Mouse (Mus musculus) liver, embryonic 14.5 days (tissue): ENCODE measurements around the gene Tnfsf4. TPM values are rescaled to one million over a fixed set of nuclear protein-coding genes. Genes with fewer than 3 reads are reported as not detected.

ENCODE experiments used
- ATAC-seq: fragments of 200-750 bp; cut with Nextera tagmentation; 2 replicates; pipeline ENCODE4 v1.8.0; 2017; ENCODE audit warnings: moderate number of reproducible peaks, mild to moderate bottlenecking, moderate library complexity; ENCODE audit not compliant: insufficient read depth
- DNase-seq, 3 experiments: peaks; one replicate each; pipeline ENCODE4 v3.0.0-alpha.2; 2012 to 2013; ENCODE audit warnings: low read depth in 3 of 3, low spot score in 3 of 3
- H3K27ac ChIP-seq: fragments of 300-500 bp; sonication (generic); 2 replicates; pipeline ENCODE4 v1.5.1; 2014; ENCODE audit warnings: moderate library complexity, mild to moderate bottlenecking, control low read depth, inconsistent platforms
- H3K27me3 ChIP-seq: fragments of 300-500 bp; sonication (generic); 2 replicates; pipeline ENCODE4 v1.6.1; 2014; ENCODE audit warnings: mild to moderate bottlenecking, low read length, moderate library complexity; ENCODE audit not compliant: control insufficient read depth, insufficient read depth
- H3K36me3 ChIP-seq: fragments of 300-500 bp; sonication (generic); replicated peaks from 2 replicates; pipeline ENCODE4 v1.6.1; 2014; ENCODE audit warnings: low read depth; ENCODE audit not compliant: control insufficient read depth, insufficient read depth
- H3K4me1 ChIP-seq, 2 experiments: fragments of 200-500 bp in 1 of 2; fragments of 300-500 bp in 1 of 2; sonication (generic) in 1 of 2; replicated peaks; 2 replicates each; pipeline ENCODE4 v1.6.1; 2012 to 2014; ENCODE audit warnings: antibody characterized with exemption in 1 of 2, inconsistent platforms in 1 of 2, low read length in 1 of 2; ENCODE audit not compliant: control insufficient read depth in 2 of 2, insufficient read depth in 2 of 2
- H3K4me2 ChIP-seq: fragments of 300-500 bp; sonication (generic); 2 replicates; pipeline ENCODE4 v1.6.1; 2014; ENCODE audit warnings: low read depth, mild to moderate bottlenecking, control low read depth, moderate library complexity
- H3K4me3 ChIP-seq, 2 experiments: fragments of 200-500 bp in 1 of 2; fragments of 300-500 bp in 1 of 2; sonication (generic) in 1 of 2; 2 replicates each; pipeline ENCODE4 v1.5.1; 2012 to 2014; ENCODE audit warnings: low read depth in 2 of 2, low read length in 2 of 2, mild to moderate bottlenecking in 2 of 2, control low read depth in 1 of 2, inconsistent platforms in 1 of 2, moderate library complexity in 1 of 2; ENCODE audit not compliant: insufficient read depth in 1 of 2
- H3K9ac ChIP-seq: fragments of 300-500 bp; sonication (generic); replicated peaks from 2 replicates; pipeline ENCODE4 v1.6.1; 2014; ENCODE audit warnings: mild to moderate bottlenecking, control low read depth, moderate library complexity
- H3K9me3 ChIP-seq: fragments of 300-500 bp; sonication (generic); 2 replicates; pipeline ENCODE4 v1.6.1; 2016; ENCODE audit warnings: low read length, mixed read lengths; ENCODE audit not compliant: control insufficient read depth
- CTCF ChIP-seq: IDR thresholded peaks from 2 replicates; pipeline ENCODE4 v1.5.1; 2016; ENCODE audit warnings: antibody characterized with exemption, low read depth, control low read depth
- EP300 ChIP-seq: IDR thresholded peaks from 2 replicates; pipeline ENCODE4 v1.6.1; 2016; ENCODE audit warnings: antibody characterized with exemption, low read depth
- WGBS: fragments of 180-500 bp; shearing (Covaris S2); extraction: QIAGEN DNeasy Blood & Tissue Kit; methylation state at CpG from one replicate; pipeline ENCODE4 v1.1.7; 2014; ENCODE audit not compliant: insufficient replicate concordance; 5-methylcytosine and 5-hydroxymethylcytosine counted together
- polyA plus RNA-seq, 2 experiments: library from polyadenylated mRNA; depleted of rRNA in 1 of 2; stranded (reverse) in 1 of 2; unstranded in 1 of 2; fragments of >200 nt; fragmentation: Nextera tagmentation in 1 of 2; extraction: Ambion mirVana in 1 of 2; gene quantifications; 2 replicates each; pipeline versions ENCODE4 v1.2.1 to v1.2.3; 2012 to 2014

Gene Tnfsf4
- polyA plus RNA-seq (2012; rRNA removed), result not detected in 2 replicates
- polyA plus RNA-seq (2014; fragmentation: Nextera tagmentation; extraction: Ambion mirVana), result not detected in 2 replicates

- no peak for TF ChIP-seq CTCF
- no peak for TF ChIP-seq EP300
- H3K4me2 ChIP-seq, result no peak within 1 kb of the TSS
- no peak within 1 kb of the TSS for H3K27ac ChIP-seq
- H3K36me3 ChIP-seq, result no peaks in the 10 kb centered on the region
- no peaks in the 10 kb centered on the region for H3K27me3 ChIP-seq
- ATAC-seq (no peak), DNase-seq (no peak)
- H3K9me3 ChIP-seq, result no peaks in the 10 kb centered on the region
- no peak within 1 kb of the TSS for H3K9ac ChIP-seq
- 31% methylated on average over 6 of the region's 6 CpGs for WGBS
- no peak within 1 kb of the TSS for H3K4me3 ChIP-seq
- H3K4me1 ChIP-seq, result peaks cover 0 to 2% of the 10 kb centered on the region in 2 experiments; a peak in 1 of 4 replicates
These were observed at the start of gene Tnfsf4 for GRCm38 (mm10) chr1:161394931-161395459. Gene Tnfsf4, plus strand, starts transcription at chr1:161395409.

DNA sequence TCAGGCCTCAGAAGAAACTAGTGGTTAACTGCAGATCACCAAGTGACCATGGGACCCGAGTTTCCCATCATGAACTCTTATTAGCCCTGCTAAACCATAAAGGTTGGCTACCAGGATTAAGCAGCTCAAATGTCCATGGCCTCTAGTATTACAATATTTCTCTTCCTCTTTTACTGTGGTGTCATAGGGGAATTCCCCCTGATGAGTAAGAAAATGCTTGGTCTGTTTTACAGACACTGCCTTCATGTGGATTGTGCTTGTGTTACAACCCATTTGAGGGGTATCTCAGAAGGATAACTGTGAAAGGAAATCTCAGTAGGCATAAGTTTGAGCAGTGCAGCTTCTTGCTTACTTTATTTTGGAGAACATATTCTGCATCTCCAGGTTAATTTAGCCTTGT lies 44.2 kb upstream of the Tnfsf4 start:
- H3K9ac ChIP-seq, result no peak overlapping the region
- no peak overlapping the region for H3K27ac ChIP-seq
- H3K27me3 ChIP-seq, result no peaks in the 10 kb centered on the region
- DNase-seq (no peak), ATAC-seq (no peak)
- WGBS, result 29% methylated on average over 1 of the region's 1 CpGs
- no peaks in the 10 kb centered on the region for H3K36me3 ChIP-seq
- H3K9me3 ChIP-seq, result no peaks in the 10 kb centered on the region
- no peak for TF ChIP-seq CTCF
- TF ChIP-seq EP300, result no peak
- no peaks in the 10 kb centered on the region for H3K4me1 ChIP-seq
- no peak overlapping the region for H3K4me2 ChIP-seq
- no peak overlapping the region for H3K4me3 ChIP-seq

DNA sequence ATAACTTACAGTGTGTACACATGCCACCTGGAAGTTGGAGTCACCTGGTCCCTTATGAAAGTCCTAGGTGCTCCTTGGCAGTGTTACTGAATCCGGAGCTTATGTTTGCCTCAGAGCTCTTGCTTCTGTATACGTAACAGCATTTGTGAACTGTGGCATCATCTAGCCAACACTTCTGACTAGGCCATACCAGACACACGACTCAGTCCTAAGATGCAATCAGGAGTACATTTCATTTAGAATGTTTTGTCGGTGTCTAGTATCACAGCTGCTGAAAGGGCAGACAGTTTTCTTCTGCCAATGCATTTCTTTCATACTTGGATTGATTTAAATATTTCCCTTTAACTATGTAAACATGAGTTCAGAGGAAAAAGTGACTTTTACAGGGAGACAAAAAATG lies 30.2 kb upstream of the Tnfsf4 start:
- no peaks in the 10 kb centered on the region for H3K36me3 ChIP-seq
- H3K27me3 ChIP-seq, result no peaks in the 10 kb centered on the region
- no peak overlapping the region for H3K27ac ChIP-seq
- DNase-seq (no peak), ATAC-seq (no peak)
- no peaks in the 10 kb centered on the region for H3K4me1 ChIP-seq
- H3K9me3 ChIP-seq, result no peaks in the 10 kb centered on the region
- TF ChIP-seq EP300, result no peak
- TF ChIP-seq CTCF, result no peak
- H3K4me2 ChIP-seq, result no peak overlapping the region
- no peak overlapping the region for H3K9ac ChIP-seq
- 69% methylated on average over 4 of the region's 4 CpGs for WGBS
- H3K4me3 ChIP-seq, result no peak overlapping the region

DNA sequence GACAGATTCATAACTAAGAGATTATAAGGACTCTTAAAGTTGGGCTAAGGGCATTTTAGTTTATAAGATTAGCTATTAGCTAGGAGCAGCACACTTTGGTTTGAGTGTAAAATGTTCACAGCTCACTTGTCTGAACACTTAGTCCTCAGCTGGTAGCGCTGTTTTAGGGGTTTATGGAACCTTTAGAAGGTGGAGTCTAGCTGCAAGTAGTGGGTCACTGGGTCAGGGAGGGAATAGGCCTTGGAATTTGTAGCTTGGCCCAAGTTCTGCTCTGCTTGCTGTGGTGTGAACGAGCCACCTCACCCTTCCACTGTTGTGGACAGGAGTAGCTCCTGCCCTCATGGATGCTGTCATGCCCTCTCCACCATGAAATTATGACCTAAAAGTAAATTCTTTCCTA lies 23.3 kb upstream of the Tnfsf4 start:
- no peaks in the 10 kb centered on the region for H3K27me3 ChIP-seq
- no peak overlapping the region for H3K9ac ChIP-seq
- DNase-seq (no peak), ATAC-seq (no peak)
- H3K4me1 ChIP-seq, result no peaks in the 10 kb centered on the region
- H3K9me3 ChIP-seq, result no peaks in the 10 kb centered on the region
- 50% methylated on average over 2 of the region's 2 CpGs for WGBS
- no peak overlapping the region for H3K27ac ChIP-seq
- TF ChIP-seq EP300 (no peak), CTCF (no peak)
- H3K4me2 ChIP-seq, result no peak overlapping the region
- no peaks in the 10 kb centered on the region for H3K36me3 ChIP-seq
- H3K4me3 ChIP-seq, result no peak overlapping the region

GRCm38 (mm10) chr1:161375866-161376265 lies 19.3 kb upstream of the Tnfsf4 start:
- Histone ChIP-seq H3K4me3 (no peak overlapping the region), H3K9me3 (no peaks in the 10 kb centered on the region), H3K4me2 (no peak overlapping the region), H3K4me1 (no peaks in the 10 kb centered on the region), H3K27ac (no peak overlapping the region), H3K36me3 (no peaks in the 10 kb centered on the region), H3K9ac (no peak overlapping the region), H3K27me3 (no peaks in the 10 kb centered on the region)
- no peak for ATAC-seq
- WGBS, result 59% methylated on average over 2 of the region's 2 CpGs
- no peak for DNase-seq
- TF ChIP-seq EP300, result no peak
- TF ChIP-seq CTCF, result no peak
